Mouse (Mus musculus): ENCODE results near the gene Erg28.

The Erg28 gene

GRCm38 (mm10) chr12:85824438-85825264 lies at the start of gene Erg28, which contains the start of gene Ttll5:
Gene Erg28 (minus strand): TSS chr12:85824550.
Gene Ttll5 (plus strand): TSS chr12:85824659.
- H3K27me3 ChIP-seq (ENCODE audit: control insufficient read depth, insufficient read depth, low read length, poor library complexity, severe bottlenecking): no peaks in the 10 kb centered on the region
- no peaks in the 10 kb centered on the region for H3K36me3 ChIP-seq (ENCODE audit: control insufficient read depth, insufficient read depth, low read length, poor library complexity, severe bottlenecking)
- peak; percentile 96 for DNase-seq (ENCODE audit: low read depth, low spot score)

DNA sequence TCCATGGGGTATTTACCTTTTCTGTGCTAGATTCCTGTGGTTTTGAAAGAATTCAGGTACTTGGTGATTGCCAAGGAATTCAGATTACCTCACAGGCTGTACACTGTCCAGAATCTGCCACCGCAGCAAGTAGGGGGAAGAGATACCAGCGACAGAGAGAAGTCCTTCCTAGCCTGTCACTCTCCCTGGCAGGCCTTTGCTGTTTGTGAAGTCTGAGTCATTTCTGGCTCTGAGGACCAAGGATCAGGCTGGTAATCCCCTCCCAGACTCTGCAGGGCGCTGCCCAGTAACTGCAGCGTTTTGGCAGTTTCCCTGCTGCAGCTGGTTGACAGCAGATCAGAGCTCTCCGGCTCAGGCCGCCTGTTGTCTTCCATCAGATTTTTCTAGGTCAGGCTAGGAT lies 45.1 kb upstream of the Erg28 start:
- no peak for DNase-seq (ENCODE audit: low read depth, low spot score)
- H3K27me3 ChIP-seq (ENCODE audit: control insufficient read depth, insufficient read depth, low read length, poor library complexity, severe bottlenecking): no peaks in the 10 kb centered on the region
- no peaks in the 10 kb centered on the region for H3K36me3 ChIP-seq (ENCODE audit: control insufficient read depth, insufficient read depth, low read length, poor library complexity, severe bottlenecking)

GRCm38 (mm10) chr12:85867125-85867524 lies 42.8 kb upstream of the Erg28 start:
- H3K27me3 ChIP-seq (ENCODE audit: control insufficient read depth, insufficient read depth, low read length, poor library complexity, severe bottlenecking): no peaks in the 10 kb centered on the region
- H3K36me3 ChIP-seq (ENCODE audit: control insufficient read depth, insufficient read depth, low read length, poor library complexity, severe bottlenecking): no peaks in the 10 kb centered on the region
- peak; percentile 49 for DNase-seq (ENCODE audit: low read depth, low spot score)

DNA sequence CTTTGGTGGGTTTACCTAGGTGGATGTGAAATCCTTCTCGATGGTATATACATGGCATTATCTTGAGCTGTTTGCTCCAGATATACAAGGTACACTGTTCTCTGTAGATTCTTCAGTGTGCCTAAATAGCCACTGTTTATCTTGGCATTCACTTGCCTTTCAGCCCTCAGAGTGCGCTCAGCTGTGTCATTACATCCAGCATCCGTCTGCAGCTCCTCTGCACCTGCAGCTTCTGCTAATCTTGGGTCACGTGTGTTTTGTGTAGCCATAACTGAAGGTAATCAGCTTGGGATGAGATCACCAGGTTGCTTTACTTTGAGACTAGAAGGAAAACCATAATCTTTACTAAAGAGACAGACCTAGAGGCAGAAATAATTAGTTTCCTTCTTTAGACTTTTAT lies 42.3 kb upstream of the Erg28 start:
- Histone ChIP-seq H3K27me3 (ENCODE audit: control insufficient read depth, insufficient read depth, low read length, poor library complexity, severe bottlenecking) (no peaks in the 10 kb centered on the region), H3K36me3 (ENCODE audit: control insufficient read depth, insufficient read depth, low read length, poor library complexity, severe bottlenecking) (no peaks in the 10 kb centered on the region)
- DNase-seq (ENCODE audit: low read depth, low spot score): no peak

DNA sequence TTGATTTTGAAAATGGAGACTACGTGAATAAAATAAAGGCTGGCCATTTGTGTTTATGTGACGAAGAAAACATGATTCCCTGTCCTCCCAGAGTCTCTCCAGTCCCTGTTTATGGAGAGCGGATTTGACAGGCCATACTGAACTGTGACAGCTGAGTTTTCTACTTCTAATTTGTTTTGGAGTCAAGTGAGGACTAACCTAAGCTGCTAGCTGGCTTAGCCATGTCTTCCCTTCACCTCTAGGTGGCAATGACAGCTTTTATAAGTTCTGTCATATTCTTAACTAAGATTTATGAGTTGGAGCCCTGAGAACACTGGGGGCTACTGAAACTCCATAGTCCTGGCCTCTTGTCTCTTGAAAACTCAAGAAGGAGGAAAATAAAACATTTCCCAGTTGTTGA lies 41.2 kb upstream of the Erg28 start:
- H3K36me3 ChIP-seq (ENCODE audit: control insufficient read depth, insufficient read depth, low read length, poor library complexity, severe bottlenecking): no peaks in the 10 kb centered on the region
- peak; percentile 65 for DNase-seq (ENCODE audit: low read depth, low spot score)
- no peaks in the 10 kb centered on the region for H3K27me3 ChIP-seq (ENCODE audit: control insufficient read depth, insufficient read depth, low read length, poor library complexity, severe bottlenecking)

DNA sequence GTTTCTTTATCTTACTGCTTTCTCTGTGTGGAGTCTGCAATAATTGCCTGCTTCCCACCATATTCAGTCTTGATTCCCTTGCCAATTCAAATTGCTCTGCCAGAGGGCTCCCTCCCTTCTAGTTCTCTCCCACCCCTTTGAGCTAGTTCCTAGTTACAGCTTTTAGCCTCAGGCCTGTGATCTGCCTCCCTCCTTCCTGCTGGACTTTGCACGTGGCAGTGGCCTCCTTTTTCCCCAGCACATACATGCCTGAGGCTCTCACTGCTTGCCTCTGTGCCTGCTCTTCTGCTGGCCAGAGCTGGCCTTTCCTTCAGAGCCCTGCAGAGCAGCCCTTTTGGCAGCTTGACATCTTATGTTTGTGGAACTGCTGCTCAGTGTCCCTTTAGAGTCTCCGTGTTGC lies 38.2 kb upstream of the Erg28 start:
- Histone ChIP-seq H3K36me3 (ENCODE audit: control insufficient read depth, insufficient read depth, low read length, poor library complexity, severe bottlenecking) (peaks cover 2% of the 10 kb centered on the region; the same call in 1 of the 2 replicates), H3K27me3 (ENCODE audit: control insufficient read depth, insufficient read depth, low read length, poor library complexity, severe bottlenecking) (no peaks in the 10 kb centered on the region)
- no peak for DNase-seq (ENCODE audit: low read depth, low spot score)

- H3K27me3 ChIP-seq (ENCODE audit: control insufficient read depth, insufficient read depth, low read length, poor library complexity, severe bottlenecking): no peaks in the 10 kb centered on the region
- DNase-seq (ENCODE audit: low read depth, low spot score): no peak
- H3K36me3 ChIP-seq (ENCODE audit: control insufficient read depth, insufficient read depth, low read length, poor library complexity, severe bottlenecking): peaks cover 2% of the 10 kb centered on the region; the same call in 1 of the 2 replicates
These were observed 35.3 kb upstream of the Erg28 start for GRCm38 (mm10) chr12:85859511-85860189.

GRCm38 (mm10) chr12:85859111-85859510 lies 34.8 kb upstream of the Erg28 start:
- no peaks in the 10 kb centered on the region for H3K27me3 ChIP-seq (ENCODE audit: control insufficient read depth, insufficient read depth, low read length, poor library complexity, severe bottlenecking)
- H3K36me3 ChIP-seq (ENCODE audit: control insufficient read depth, insufficient read depth, low read length, poor library complexity, severe bottlenecking): peaks cover 2% of the 10 kb centered on the region; the same call in 1 of the 2 replicates
- no peak for DNase-seq (ENCODE audit: low read depth, low spot score)

DNA sequence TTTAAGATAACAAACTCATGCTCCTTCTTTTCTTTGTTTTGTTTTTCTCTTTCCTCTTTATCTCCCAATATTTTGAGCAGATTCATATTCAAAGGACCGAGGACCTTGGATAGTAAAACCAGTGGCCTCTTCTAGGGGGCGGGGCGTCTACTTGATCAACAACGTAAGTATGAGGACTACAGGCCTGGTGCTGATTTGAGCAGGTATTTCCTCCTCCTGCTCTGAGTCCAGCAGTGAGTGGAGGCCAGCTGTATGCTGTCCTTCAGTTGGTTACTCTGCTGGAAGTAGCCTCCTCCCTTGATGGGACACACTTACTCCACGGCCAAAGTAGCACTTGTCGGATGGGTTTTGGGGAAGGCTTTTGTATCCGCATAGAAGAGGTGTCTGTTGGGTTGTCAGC lies 33.0 kb upstream of the Erg28 start:
- Histone ChIP-seq H3K36me3 (ENCODE audit: control insufficient read depth, insufficient read depth, low read length, poor library complexity, severe bottlenecking) (peaks cover 2% of the 10 kb centered on the region; the same call in 1 of the 2 replicates), H3K27me3 (ENCODE audit: control insufficient read depth, insufficient read depth, low read length, poor library complexity, severe bottlenecking) (no peaks in the 10 kb centered on the region)
- no peak for DNase-seq (ENCODE audit: low read depth, low spot score)

- peaks cover 2% of the 10 kb centered on the region for H3K36me3 ChIP-seq (ENCODE audit: control insufficient read depth, insufficient read depth, low read length, poor library complexity, severe bottlenecking)
- H3K27me3 ChIP-seq (ENCODE audit: control insufficient read depth, insufficient read depth, low read length, poor library complexity, severe bottlenecking): no peaks in the 10 kb centered on the region
- no peak for DNase-seq (ENCODE audit: low read depth, low spot score)
These were observed 29.9 kb upstream of the Erg28 start for GRCm38 (mm10) chr12:85854271-85854670.

GRCm38 (mm10) chr12:85853836-85854235 lies 29.5 kb upstream of the Erg28 start:
- peaks cover 2% of the 10 kb centered on the region for H3K36me3 ChIP-seq (ENCODE audit: control insufficient read depth, insufficient read depth, low read length, poor library complexity, severe bottlenecking)
- no peaks in the 10 kb centered on the region for H3K27me3 ChIP-seq (ENCODE audit: control insufficient read depth, insufficient read depth, low read length, poor library complexity, severe bottlenecking)
- DNase-seq (ENCODE audit: low read depth, low spot score): no peak

GRCm38 (mm10) chr12:85850661-85851060 lies 26.3 kb upstream of the Erg28 start:
- DNase-seq (ENCODE audit: low read depth, low spot score): no peak
- Histone ChIP-seq H3K36me3 (ENCODE audit: control insufficient read depth, insufficient read depth, low read length, poor library complexity, severe bottlenecking) (peaks cover 2% of the 10 kb centered on the region), H3K27me3 (ENCODE audit: control insufficient read depth, insufficient read depth, low read length, poor library complexity, severe bottlenecking) (no peaks in the 10 kb centered on the region)

- Histone ChIP-seq H3K36me3 (ENCODE audit: control insufficient read depth, insufficient read depth, low read length, poor library complexity, severe bottlenecking) (peaks cover 4% of the 10 kb centered on the region), H3K27me3 (ENCODE audit: control insufficient read depth, insufficient read depth, low read length, poor library complexity, severe bottlenecking) (no peaks in the 10 kb centered on the region)
- peak; percentile 66 for DNase-seq (ENCODE audit: low read depth, low spot score)
These were observed 24.0 kb upstream of the Erg28 start for GRCm38 (mm10) chr12:85848164-85848958.

DNA sequence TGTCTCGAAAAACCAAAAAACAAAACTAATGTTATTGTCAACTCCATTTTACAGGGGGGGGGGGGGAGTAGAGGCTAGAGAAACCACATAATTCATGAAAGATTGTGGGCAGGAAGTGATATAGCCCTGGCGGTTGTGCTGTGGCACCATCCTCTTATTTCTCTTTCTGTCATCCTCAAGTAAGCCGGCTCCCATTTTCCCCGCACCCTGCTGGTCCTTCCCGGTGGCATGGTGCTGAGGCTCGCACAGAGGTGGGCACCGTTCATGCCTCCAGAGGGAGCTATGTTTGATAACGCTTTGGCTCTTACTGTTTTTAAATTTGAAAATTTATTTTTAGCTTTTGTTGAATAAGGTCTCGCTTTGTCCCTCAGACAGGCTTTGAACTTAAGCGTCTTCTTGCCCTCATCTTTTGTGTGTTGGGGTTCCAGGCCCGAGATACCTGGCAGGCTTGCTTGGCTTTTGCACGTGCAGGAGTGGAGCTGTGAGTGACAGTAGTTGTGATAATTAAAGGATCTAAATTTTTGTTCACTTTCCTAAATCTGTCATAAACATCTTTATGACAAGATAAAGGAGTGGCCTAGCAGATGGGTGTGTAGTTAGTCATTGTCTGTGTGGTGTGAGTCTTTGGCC lies 15.1 kb upstream of the Erg28 start:
- DNase-seq (ENCODE audit: low read depth, low spot score): no peak

More for the DNA sequence above, 15.1 kb upstream of the Erg28 start:
- H3K36me3 ChIP-seq (ENCODE audit: control insufficient read depth, insufficient read depth, low read length, poor library complexity, severe bottlenecking): peaks cover 2% of the 10 kb centered on the region; the same call in 1 of the 2 replicates
- H3K27me3 ChIP-seq (ENCODE audit: control insufficient read depth, insufficient read depth, low read length, poor library complexity, severe bottlenecking): no peaks in the 10 kb centered on the region

Measured in splenic B cell, adult 2 months (primary cell).